Mouse (Mus musculus): ENCODE results near the gene Selenon. TPM values are rescaled to one million over a fixed set of nuclear protein-coding genes. Genes with fewer than 3 reads are reported as not detected.

Selenon gene
- total RNA-seq, 2 experiments from 2014 or later = 22.2 to 23.2 TPM

GRCm38 (mm10) chr4:134575486-134575885 is 23.5 kb upstream of the Selenon start:
- no peak overlapping the region for H3K4me3 ChIP-seq
- intact Hi-C loops (cut with DNase I) = no loop called here
- DNase-seq (ENCODE audit: extremely low spot score in 1 of 2, low spot score in 2 of 2) = no peak
- no peak for TF ChIP-seq CTCF (IDR thresholded peaks at IDR 0.05)
- no peak overlapping the region for H3K27ac ChIP-seq

GRCm38 (mm10) chr4:134572449-134573300 is 20.7 kb upstream of the Selenon start:
- intact Hi-C loops (cut with DNase I) = no loop called here
- H3K27ac ChIP-seq = no peak overlapping the region
- no peak overlapping the region for H3K4me3 ChIP-seq
- DNase-seq (ENCODE audit: extremely low spot score in 1 of 2, low spot score in 2 of 2) = no peak
- TF ChIP-seq CTCF (IDR thresholded peaks at IDR 0.05) = no peak

- intact Hi-C loops (cut with DNase I) = no loop called here
- Histone ChIP-seq H3K4me3 (no peak overlapping the region), H3K27ac (no peak overlapping the region)
- no peak for TF ChIP-seq CTCF (IDR thresholded peaks at IDR 0.05)
- DNase-seq (ENCODE audit: extremely low spot score in 1 of 2, low spot score in 2 of 2) = no peak
Measured at GRCm38 (mm10) chr4:134570704-134571451, 18.9 kb upstream of the Selenon start.

DNA sequence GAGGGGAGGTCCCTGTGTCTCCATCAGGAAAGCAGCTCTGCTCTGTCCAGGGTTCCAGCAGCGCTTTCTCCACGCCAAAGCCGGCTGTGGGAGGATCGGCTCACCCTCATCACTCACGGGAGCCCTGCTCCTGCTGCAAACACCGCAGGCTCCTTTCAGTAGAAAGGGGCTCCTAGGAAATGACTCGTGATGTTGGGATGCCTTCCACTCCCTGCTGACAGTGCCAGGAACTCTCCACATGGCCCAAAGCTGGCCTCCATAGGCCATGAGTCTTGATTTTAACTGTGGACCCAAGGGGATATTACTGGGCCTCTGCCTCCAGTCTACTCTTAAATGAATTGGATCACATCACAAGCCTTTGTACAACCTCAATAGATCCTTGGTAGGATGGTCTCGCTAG is 17.9 kb upstream of the Selenon start:
- intact Hi-C loops (cut with DNase I) = no loop called here
- DNase-seq (ENCODE audit: extremely low spot score in 1 of 2, low spot score in 2 of 2) = no peak
- no peak for TF ChIP-seq CTCF (IDR thresholded peaks at IDR 0.05)
- H3K27ac ChIP-seq = no peak overlapping the region
- no peak overlapping the region for H3K4me3 ChIP-seq

GRCm38 (mm10) chr4:134569205-134569604 is 17.2 kb upstream of the Selenon start:
- TF ChIP-seq CTCF (IDR thresholded peaks at IDR 0.05) = peak; percentile 52
- no peak for DNase-seq (ENCODE audit: extremely low spot score in 1 of 2, low spot score in 2 of 2)

DNA sequence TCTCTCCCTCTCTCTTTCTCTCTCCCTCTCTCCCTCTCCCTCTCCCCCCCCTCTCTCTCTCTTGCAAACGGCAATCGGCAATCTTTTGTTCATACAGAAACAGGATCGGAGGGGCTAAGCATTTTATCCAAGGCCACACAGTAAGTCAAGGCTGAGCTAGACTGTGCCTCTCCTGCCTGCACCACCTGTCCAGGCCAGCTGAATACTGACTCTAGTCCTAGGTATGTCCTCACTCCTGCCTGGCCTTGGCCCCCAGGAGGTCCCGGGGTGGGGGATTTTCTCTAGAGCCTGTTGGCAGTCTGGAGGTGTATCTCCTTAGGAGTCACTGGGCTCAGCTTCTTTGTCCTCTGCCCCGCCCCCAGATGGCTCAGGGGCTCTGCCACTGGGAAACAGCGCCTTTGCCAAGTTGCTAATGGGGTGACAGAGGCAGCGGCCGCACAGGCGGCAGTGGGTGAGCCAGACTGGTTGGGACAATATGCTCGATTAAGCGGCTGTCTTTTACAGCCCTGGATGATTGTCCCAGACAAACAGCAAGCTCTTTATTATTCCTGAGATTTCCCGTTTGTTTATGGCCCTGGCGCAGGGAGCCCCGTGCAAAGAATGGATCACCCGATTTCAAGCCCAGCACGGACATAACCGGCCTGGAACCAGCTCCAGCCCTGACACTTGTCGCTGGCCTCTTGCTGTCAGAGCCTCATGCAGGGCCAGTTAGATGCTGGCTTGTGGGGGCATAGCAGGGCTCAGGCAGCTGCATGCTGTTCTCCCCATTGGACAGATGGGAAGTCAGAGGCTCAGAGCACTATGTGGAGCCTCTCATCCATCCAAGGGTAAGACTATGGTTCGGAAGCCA is 15.6 kb upstream of the Selenon start:
- H3K27ac ChIP-seq = no peak overlapping the region
- no peak for DNase-seq (ENCODE audit: extremely low spot score in 1 of 2, low spot score in 2 of 2)
- intact Hi-C loops (cut with DNase I) = no loop called here
- TF ChIP-seq CTCF (IDR thresholded peaks at IDR 0.05) = no peak
- H3K4me3 ChIP-seq = no peak overlapping the region

More at GRCm38 (mm10) chr4:134569205-134569604, 17.2 kb upstream of the Selenon start:
- H3K27ac ChIP-seq = no peak overlapping the region
- intact Hi-C loops (cut with DNase I) = no loop called here
- H3K4me3 ChIP-seq = no peak overlapping the region

DNA sequence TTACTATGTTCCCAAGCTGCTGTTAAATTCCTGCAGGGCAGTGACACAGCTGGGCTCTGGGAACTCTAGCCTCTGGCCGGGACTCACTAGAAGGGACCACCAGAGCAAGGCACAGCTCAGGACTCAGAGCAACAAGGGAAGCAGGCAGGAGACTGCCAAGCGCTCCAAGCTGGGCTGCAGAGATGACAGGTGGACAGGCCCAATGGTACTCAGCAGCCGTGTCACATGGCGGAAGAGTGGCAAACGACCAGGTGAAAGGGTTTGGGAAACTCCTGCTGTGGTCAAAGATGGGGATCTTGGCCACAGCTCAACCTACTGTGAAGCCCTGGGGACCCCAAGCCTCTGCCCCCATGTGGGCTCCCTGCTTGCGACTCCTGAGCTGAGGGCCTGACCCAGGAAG is 12.1 kb upstream of the Selenon start:
- intact Hi-C loops (cut with DNase I) = no loop called here
- no peak for TF ChIP-seq CTCF (IDR thresholded peaks at IDR 0.05)
- DNase-seq (ENCODE audit: extremely low spot score in 1 of 2, low spot score in 2 of 2) = no peak
- Histone ChIP-seq H3K27ac (no peak overlapping the region), H3K4me3 (no peak overlapping the region)

- no peak for DNase-seq (ENCODE audit: extremely low spot score in 1 of 2, low spot score in 2 of 2)
- intact Hi-C loops (cut with DNase I) = no loop called here
- no peak for TF ChIP-seq CTCF (IDR thresholded peaks at IDR 0.05)
- H3K27ac ChIP-seq = no peak overlapping the region
- no peak overlapping the region for H3K4me3 ChIP-seq
Measured at GRCm38 (mm10) chr4:134563624-134564023, 11.7 kb upstream of the Selenon start.

DNA sequence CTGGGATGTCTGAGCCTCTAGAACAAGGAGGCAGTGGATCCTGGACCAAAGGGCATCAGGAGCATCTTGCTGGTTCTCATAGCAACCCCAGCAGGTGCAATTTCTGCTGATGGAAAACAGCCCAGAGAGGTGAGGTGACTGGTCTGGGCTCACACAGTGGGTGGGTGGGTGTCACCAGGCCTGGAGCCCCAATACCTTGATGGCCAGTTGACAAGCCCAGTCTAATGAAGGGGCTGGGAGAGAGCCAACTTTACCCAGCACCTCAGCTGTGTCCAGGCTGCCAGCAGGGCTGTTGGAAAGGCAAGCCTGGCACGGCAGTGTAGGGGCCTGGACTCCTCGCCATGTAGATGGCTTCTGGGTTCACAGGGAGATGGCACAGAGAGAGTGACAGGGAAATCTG is 10.0 kb upstream of the Selenon start:
- no peak overlapping the region for H3K4me3 ChIP-seq
- TF ChIP-seq CTCF (IDR thresholded peaks at IDR 0.05) = no peak
- no peak for DNase-seq (ENCODE audit: extremely low spot score in 1 of 2, low spot score in 2 of 2)
- intact Hi-C loops (cut with DNase I) = no loop called here
- H3K27ac ChIP-seq = no peak overlapping the region

DNA sequence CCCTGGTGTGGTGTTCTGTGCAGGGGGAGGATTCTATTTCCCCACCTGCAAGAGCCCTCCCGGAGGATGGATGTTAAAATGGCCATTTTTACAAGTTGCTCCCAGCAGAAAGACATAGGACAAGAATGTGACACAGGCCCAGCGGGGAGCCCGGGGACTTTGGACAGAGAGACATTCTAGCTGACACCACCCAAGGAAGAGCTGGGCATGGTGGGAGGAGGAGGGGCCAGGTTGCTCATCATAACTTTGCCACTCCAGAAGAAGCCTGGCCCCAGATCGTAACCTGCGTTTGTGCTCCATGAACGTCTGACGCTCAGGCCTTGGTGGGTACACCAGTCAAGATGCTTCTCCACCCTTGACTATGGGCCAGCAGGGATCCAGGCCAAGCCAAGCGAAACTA is 8.7 kb upstream of the Selenon start:
- TF ChIP-seq CTCF (IDR thresholded peaks at IDR 0.05) = no peak
- DNase-seq (ENCODE audit: extremely low spot score in 1 of 2, low spot score in 2 of 2) = no peak
- Histone ChIP-seq H3K27ac (no peak overlapping the region), H3K4me3 (no peak overlapping the region)
- intact Hi-C loops (cut with DNase I) = no loop called here

- H3K27ac ChIP-seq = no peak overlapping the region
- TF ChIP-seq CTCF (IDR thresholded peaks at IDR 0.05) = no peak
- intact Hi-C loops (cut with DNase I) = no loop called here
- H3K4me3 ChIP-seq = no peak overlapping the region
- DNase-seq (ENCODE audit: extremely low spot score in 1 of 2, low spot score in 2 of 2) = no peak
Measured at GRCm38 (mm10) chr4:134559154-134559553, 7.2 kb upstream of the Selenon start.
